Mouse (Mus musculus) cerebellum, adult 2 months (tissue): ENCODE measurements at regions not wholly inside any gene's neighbourhood (a gene's known extent, or its start where the extent isn't known, plus 50 kb on each side); places are given as distances from the start of the nearest gene placed in this dataset.

Experiments used
- CTCF ChIP-seq: fragments of 200-500 bp; IDR thresholded peaks from 2 replicates; pipeline ENCODE4 v1.5.1; 2011; ENCODE audit warnings: low read depth, mild to moderate bottlenecking, control low read depth, low read length, moderate library complexity, borderline replicate concordance; ENCODE audit not compliant: insufficient read depth
- POLR2A ChIP-seq: fragments of 200-500 bp; IDR thresholded peaks from 2 replicates; pipeline ENCODE4 v1.6.1; 2011; ENCODE audit warnings: low read length, control low read depth, borderline replicate concordance; ENCODE audit not compliant: insufficient read depth

DNA sequence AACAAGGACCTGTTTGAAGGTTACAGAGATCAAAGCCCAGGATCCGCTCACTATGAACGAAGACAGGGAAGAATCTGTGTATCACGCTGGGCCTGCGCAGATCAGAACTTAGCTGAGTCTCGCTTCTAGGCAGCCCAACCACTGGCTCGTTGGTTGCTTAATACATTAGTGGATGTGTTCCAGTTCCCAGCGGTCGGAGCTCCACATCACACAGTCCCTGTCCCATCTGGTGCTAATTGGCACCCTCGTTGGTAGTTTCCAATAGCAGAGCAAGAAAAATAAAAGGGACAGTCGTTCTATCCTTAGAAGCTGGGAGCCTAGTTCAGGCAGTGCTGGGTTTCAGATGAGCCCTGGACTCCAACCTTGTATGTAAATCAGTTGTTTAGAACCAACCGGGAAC is 251.2 kb downstream of the Lyplal1 start:
- no peak for TF ChIP-seq POLR2A
- TF ChIP-seq CTCF, result no peak
